Mouse (Mus musculus): ENCODE results near the gene Pak6. TPM values are rescaled to one million over a fixed set of nuclear protein-coding genes. Genes with fewer than 3 reads are reported as not detected.

Gene Pak6
- polyA plus RNA-seq, 1 experiment = 0.06 TPM

DNA sequence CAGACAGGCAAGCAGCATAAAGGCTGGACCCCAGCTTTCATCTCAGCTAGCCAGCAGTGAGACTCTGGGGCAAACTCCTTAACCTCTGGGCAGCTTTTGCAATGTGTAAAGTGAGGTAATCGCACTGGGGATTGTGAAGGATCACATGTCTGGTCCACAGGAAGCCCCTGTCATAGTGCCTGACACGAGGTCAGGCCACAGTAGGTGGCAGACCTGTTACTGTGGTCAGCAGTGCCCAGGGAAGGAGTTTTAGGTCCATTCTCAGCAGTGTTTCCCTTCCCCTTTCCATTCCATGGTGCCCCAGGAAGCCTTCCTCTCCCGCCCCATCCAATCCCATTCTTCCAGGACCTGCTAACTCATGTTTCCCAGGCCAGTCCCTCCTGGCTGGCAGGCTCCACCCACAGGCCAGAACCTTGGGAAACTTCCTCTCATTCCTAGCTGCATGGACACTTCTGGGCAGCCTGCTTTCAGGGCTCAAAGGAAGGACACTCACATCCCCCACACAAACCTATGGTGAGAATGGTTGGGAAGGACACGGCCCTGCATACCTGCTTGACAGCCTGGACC is 46.6 kb downstream of the Pak6 start:
- Histone ChIP-seq H3K4me2 (ENCODE audit: low read depth) (no peak overlapping the region), H3ac (ENCODE audit: control insufficient read depth, insufficient read length) (no peak overlapping the region), H3K4me3 (no peak overlapping the region), H3K79me2 (ENCODE audit: control insufficient read depth, insufficient read depth) (no peaks in the 10 kb centered on the region), H3K36me3 (ENCODE audit: control insufficient read depth, insufficient read depth) (no peaks in the 10 kb centered on the region), H3K27me3 (ENCODE audit: control insufficient read depth, insufficient read depth, insufficient read length) (peaks cover 56% of the 10 kb centered on the region)
- no peak for TF ChIP-seq REST (IDR thresholded peaks at IDR 0.05; ENCODE audit: insufficient read depth, insufficient read length)
- TF ChIP-seq CEBPB (IDR thresholded peaks at IDR 0.05; ENCODE audit: insufficient read depth, poor library complexity, severe bottlenecking) = no peak

DNA sequence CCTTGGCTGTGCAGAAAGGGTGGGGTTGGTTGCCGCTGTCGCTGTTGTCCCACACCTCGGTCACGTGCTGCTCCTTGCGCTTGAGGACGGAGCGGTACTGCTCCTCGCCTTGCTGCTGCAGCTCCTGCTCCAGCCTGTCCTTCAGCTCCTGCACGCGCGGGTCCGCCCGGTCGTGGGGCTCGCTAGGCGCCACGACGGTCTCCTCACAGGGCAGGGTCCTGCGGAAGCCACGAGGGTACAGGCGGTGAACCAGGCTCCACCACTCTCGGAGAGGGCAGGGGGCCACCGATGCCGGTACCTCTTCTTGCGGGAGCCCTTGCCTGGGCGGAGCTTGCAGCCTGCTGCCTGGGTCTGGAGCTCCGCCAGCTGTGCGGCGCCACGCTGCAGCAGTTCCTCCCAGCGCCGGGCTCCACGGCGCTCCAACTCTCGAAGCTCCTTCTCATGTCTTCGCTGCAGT is 48.0 kb downstream of the Pak6 start:
- Histone ChIP-seq H3ac (ENCODE audit: control insufficient read depth, insufficient read length) (no peak overlapping the region), H3K79me2 (ENCODE audit: control insufficient read depth, insufficient read depth) (no peaks in the 10 kb centered on the region), H3K4me2 (ENCODE audit: low read depth) (no peak overlapping the region), H3K27me3 (ENCODE audit: control insufficient read depth, insufficient read depth, insufficient read length) (peaks cover 56% of the 10 kb centered on the region), H3K36me3 (ENCODE audit: control insufficient read depth, insufficient read depth) (no peaks in the 10 kb centered on the region), H3K4me3 (no peak overlapping the region)
- no peak for TF ChIP-seq TCF12 (IDR thresholded peaks at IDR 0.05; ENCODE audit: insufficient read depth, poor library complexity, severe bottlenecking)
- no peak for TF ChIP-seq SRF (IDR thresholded peaks at IDR 0.05; ENCODE audit: control insufficient read depth, insufficient read length, low read depth)
- no peak for TF ChIP-seq REST (IDR thresholded peaks at IDR 0.05; ENCODE audit: insufficient read depth, insufficient read length)
- no peak for TF ChIP-seq POLR2A (IDR thresholded peaks at IDR 0.05; ENCODE audit: insufficient read length, low read depth)
- no peak for TF ChIP-seq CEBPB (IDR thresholded peaks at IDR 0.05; ENCODE audit: insufficient read depth, poor library complexity, severe bottlenecking)
- TF ChIP-seq TCF3 (IDR thresholded peaks at IDR 0.05; ENCODE audit: insufficient read length, low read depth) = no peak
- no peak for TF ChIP-seq E2F4 (IDR thresholded peaks at IDR 0.05; ENCODE audit: insufficient read depth)
- no peak for TF ChIP-seq MAX (IDR thresholded peaks at IDR 0.05; ENCODE audit: low read depth)
- no peak for TF ChIP-seq POLR2AphosphoS2 (IDR thresholded peaks at IDR 0.05; ENCODE audit: insufficient read length, low read depth)
- TF ChIP-seq USF1 (IDR thresholded peaks at IDR 0.05; ENCODE audit: low read depth) = no peak
- no peak for TF ChIP-seq MYOD1 (IDR thresholded peaks at IDR 0.05; ENCODE audit: control insufficient read depth in 1 of 3, insufficient read length in 2 of 3, low read depth in 2 of 3)
- no peak for TF ChIP-seq MYOG (IDR thresholded peaks at IDR 0.05; ENCODE audit: control insufficient read depth in 1 of 3, insufficient read depth in 1 of 3, insufficient read length in 2 of 3, low read depth in 2 of 3)

DNA sequence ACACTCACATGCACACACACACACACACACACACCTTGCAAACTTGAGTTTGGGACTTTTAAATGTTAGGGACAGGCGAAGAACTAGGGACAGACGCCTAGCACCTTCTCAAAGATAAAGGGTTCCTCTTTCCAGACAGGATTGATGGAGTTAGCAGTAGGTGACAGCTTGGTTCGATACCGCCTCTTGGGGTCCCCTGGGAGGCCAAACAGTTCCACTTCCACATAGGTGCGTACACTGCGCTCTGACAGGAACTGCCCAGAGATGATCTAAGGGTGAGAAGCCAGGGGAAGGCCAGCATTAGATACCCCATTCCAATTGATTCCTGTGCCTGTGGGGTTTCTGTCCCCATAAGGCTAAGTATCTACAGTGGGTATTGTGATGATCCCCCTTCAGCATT is 50.5 kb downstream of the Pak6 start:
- Histone ChIP-seq H3K79me2 (ENCODE audit: control insufficient read depth, insufficient read depth) (no peaks in the 10 kb centered on the region), H3K36me3 (ENCODE audit: control insufficient read depth, insufficient read depth) (no peaks in the 10 kb centered on the region), H3K4me2 (ENCODE audit: low read depth) (no peak overlapping the region), H3ac (ENCODE audit: control insufficient read depth, insufficient read length) (no peak overlapping the region), H3K4me3 (no peak overlapping the region), H3K27me3 (ENCODE audit: control insufficient read depth, insufficient read depth, insufficient read length) (peaks cover 80% of the 10 kb centered on the region)
- TF ChIP-seq TCF12 (IDR thresholded peaks at IDR 0.05; ENCODE audit: insufficient read depth, poor library complexity, severe bottlenecking) = no peak
- TF ChIP-seq POLR2A (IDR thresholded peaks at IDR 0.05; ENCODE audit: insufficient read length, low read depth) = no peak
- TF ChIP-seq MYOG (IDR thresholded peaks at IDR 0.05; ENCODE audit: control insufficient read depth in 1 of 3, insufficient read depth in 1 of 3, insufficient read length in 2 of 3, low read depth in 2 of 3) = no peak
- TF ChIP-seq USF1 (IDR thresholded peaks at IDR 0.05; ENCODE audit: low read depth) = no peak
- TF ChIP-seq E2F4 (IDR thresholded peaks at IDR 0.05; ENCODE audit: insufficient read depth) = no peak
- no peak for TF ChIP-seq TCF3 (IDR thresholded peaks at IDR 0.05; ENCODE audit: insufficient read length, low read depth)
- no peak for TF ChIP-seq MYOD1 (IDR thresholded peaks at IDR 0.05; ENCODE audit: control insufficient read depth in 1 of 3, insufficient read length in 2 of 3, low read depth in 2 of 3)
- TF ChIP-seq POLR2AphosphoS2 (IDR thresholded peaks at IDR 0.05; ENCODE audit: insufficient read length, low read depth) = no peak

DNA sequence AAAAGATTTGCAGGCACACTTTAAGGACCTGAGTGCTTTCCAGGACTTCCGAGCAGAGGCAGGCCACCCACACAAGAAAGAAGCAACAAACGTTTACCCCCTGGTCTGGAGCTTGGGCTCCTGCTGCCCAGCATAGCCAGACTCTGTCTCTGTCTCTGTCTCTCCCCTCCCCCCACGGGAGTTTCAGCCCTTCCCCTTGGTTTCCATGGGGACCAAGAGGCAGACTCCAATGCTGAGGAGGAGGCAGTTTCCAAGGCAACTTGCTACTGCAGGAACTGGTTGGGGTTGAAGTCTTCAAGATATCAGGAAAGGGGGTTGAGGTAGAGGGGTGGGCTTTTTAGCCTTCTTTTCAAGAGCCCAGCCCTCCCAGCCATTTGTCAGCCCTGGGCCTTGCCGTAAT is 51.1 kb downstream of the Pak6 start:
- Histone ChIP-seq H3K36me3 (ENCODE audit: control insufficient read depth, insufficient read depth) (no peaks in the 10 kb centered on the region), H3K79me2 (ENCODE audit: control insufficient read depth, insufficient read depth) (no peaks in the 10 kb centered on the region), H3ac (ENCODE audit: control insufficient read depth, insufficient read length) (no peak overlapping the region), H3K4me2 (ENCODE audit: low read depth) (no peak overlapping the region), H3K4me3 (no peak overlapping the region), H3K27me3 (ENCODE audit: control insufficient read depth, insufficient read depth, insufficient read length) (peaks cover 81% of the 10 kb centered on the region)
- TF ChIP-seq E2F4 (IDR thresholded peaks at IDR 0.05; ENCODE audit: insufficient read depth) (no peak), TCF12 (IDR thresholded peaks at IDR 0.05; ENCODE audit: insufficient read depth, poor library complexity, severe bottlenecking) (no peak), SRF (IDR thresholded peaks at IDR 0.05; ENCODE audit: control insufficient read depth, insufficient read length, low read depth) (no peak), USF1 (IDR thresholded peaks at IDR 0.05; ENCODE audit: low read depth) (no peak), POLR2A (IDR thresholded peaks at IDR 0.05; ENCODE audit: insufficient read length, low read depth) (no peak), CEBPB (IDR thresholded peaks at IDR 0.05; ENCODE audit: insufficient read depth, poor library complexity, severe bottlenecking) (no peak), MAX (IDR thresholded peaks at IDR 0.05; ENCODE audit: low read depth) (no peak), REST (IDR thresholded peaks at IDR 0.05; ENCODE audit: insufficient read depth, insufficient read length) (no peak), TCF3 (IDR thresholded peaks at IDR 0.05; ENCODE audit: insufficient read length, low read depth) (no peak), POLR2AphosphoS2 (IDR thresholded peaks at IDR 0.05; ENCODE audit: insufficient read length, low read depth) (no peak)

DNA sequence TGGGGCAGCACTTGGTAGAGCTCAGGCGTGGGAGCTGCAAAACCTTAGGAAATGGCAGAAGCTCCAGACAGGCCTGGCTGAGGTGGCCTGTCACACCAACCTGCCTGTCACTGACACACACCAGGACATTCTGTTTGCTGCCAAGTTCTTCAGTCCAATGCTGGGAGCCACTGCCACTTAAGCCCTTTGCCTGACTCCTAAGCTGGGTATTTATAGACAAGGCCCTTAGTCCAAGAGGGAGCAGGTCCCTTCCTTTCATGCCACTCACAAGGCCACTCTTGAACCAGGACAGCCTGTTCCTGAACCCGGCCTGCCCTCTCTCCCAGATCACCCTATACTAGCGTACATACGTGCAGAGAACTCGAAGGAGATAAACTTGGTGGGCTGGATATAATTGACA is 53.6 kb downstream of the Pak6 start:
- H3K27me3 ChIP-seq (ENCODE audit: control insufficient read depth, insufficient read depth, insufficient read length) = peaks cover 73% of the 10 kb centered on the region

More for the DNA sequence above, 53.6 kb downstream of the Pak6 start:
- Histone ChIP-seq H3K79me2 (ENCODE audit: control insufficient read depth, insufficient read depth) (no peaks in the 10 kb centered on the region), H3K4me3 (no peak overlapping the region), H3K4me2 (ENCODE audit: low read depth) (no peak overlapping the region), H3K36me3 (ENCODE audit: control insufficient read depth, insufficient read depth) (no peaks in the 10 kb centered on the region), H3ac (ENCODE audit: control insufficient read depth, insufficient read length) (no peak overlapping the region)
- TF ChIP-seq MAX (IDR thresholded peaks at IDR 0.05; ENCODE audit: low read depth) = no peak
